Mouse (Mus musculus): ENCODE data around the gene Rbm8a.

DNA sequence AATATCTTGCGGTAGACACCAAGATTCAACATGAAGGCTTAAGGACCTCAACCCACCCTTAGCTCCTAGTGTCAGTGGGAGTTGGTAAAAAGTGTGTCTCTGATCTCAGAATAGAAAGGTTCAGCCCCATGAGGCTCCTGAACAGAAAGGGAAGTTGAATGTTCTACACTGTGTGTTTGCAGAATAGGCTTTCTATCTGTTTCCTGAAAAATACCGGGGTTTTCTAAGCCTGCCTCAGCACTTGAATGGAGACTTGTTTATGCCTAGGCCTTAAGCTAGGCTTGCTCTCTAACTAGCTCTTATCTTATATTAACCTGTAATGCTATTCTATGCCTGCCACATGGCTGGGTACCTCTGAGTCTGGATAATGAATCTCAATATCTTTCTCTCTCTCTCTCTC, 31.2 kb downstream of the Rbm8a start:
- TF ChIP-seq CTCF (IDR thresholded peaks at IDR 0.05; ENCODE audit: extremely low read depth, insufficient read length, insufficient replicate concordance, low read depth, low read length): no peak
- no peak for TF ChIP-seq POLR2A (IDR thresholded peaks at IDR 0.05; ENCODE audit: low read depth, low read length)

Data from small intestine, adult 2 months (tissue).